Mouse (Mus musculus): Measurements from ENCODE around the gene Hmg20b. TPM values are rescaled to one million over a fixed set of nuclear protein-coding genes. Genes with fewer than 3 reads are reported as not detected.

The Hmg20b gene
- total RNA-seq, 1 experiment = 43.5 TPM

DNA sequence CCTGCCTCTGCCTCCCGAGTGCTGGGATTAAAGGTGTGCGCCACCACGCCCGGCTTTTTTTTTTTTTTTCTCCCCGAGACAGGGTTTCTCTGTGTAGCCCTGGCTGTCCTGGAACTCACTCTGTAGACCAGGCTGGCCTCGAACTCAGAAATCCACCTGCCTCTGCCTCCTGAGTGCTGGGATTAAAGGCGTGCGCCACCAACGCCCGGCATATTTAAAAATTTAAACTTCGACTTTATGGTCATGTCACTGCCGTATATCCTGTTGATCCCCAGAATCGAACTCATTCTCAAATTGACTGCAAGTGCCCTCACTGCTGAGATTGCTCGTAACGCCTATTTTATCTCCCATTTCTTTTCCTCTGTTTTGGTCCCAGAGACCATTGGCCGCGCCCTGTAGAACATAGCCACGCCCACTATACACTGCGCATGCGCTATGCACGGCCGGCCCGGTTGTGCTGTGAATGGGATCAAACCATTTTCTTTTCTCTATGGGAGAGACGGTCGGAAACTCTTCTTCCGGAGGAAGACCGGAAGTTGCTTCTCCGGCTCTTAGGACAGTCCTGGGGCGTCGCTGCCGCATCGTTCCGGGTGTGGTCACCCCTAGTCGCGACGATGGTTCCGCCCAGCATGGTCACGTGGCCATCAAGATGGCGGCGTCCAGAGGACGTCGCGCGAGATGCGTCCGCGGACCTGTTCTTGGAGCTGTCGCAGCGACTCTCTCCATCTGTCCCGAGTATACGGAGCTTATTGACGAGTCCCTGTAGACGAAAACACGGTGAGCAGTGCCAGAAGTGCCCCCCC, 33.7 kb upstream of the Hmg20b start, which contains the start of the genes Dohh and Gm48551:
Gene Dohh, plus strand, starts transcription at position 627 of the 803 bp plus-strand sequence.
Gene Gm48551, plus strand, starts transcription at position 665 of the 803 bp plus-strand sequence.
- peak; percentile 96 for DNase-seq (ENCODE audit: low read depth, low spot score)
- peaks cover 34% of the 10 kb centered on the region for H3K36me3 ChIP-seq (ENCODE audit: control insufficient read depth, insufficient read depth, low read length, poor library complexity, severe bottlenecking)
- in situ Hi-C loops (cut with MboI; ENCODE audit: low sequenced_read_pairs in 2 of 2, unreplicated experiment in 2 of 2) = no loop called here
- peak within 1 kb of the TSS; percentile 77 to 86 for H3K4me3 ChIP-seq (ENCODE audit: insufficient read depth in 1 of 2, low read depth in 1 of 2, low read length in 2 of 2, poor library complexity in 1 of 2, severe bottlenecking in 1 of 2)
- H3K9ac ChIP-seq (ENCODE audit: insufficient read depth, low read depth, low read length, poor library complexity, severe bottlenecking) = peak within 1 kb of the TSS; percentile 93
- H3K4me1 ChIP-seq (ENCODE audit: control insufficient read depth in 2 of 2, insufficient read depth in 2 of 2, low read length in 2 of 2, poor library complexity in 1 of 2) = peaks cover 0 to 5% of the 10 kb centered on the region in 2 experiments; a peak in 1 of 4 replicates
- no peak for TF ChIP-seq MAFK (IDR thresholded peaks at IDR 0.05; ENCODE audit: insufficient read depth, low read depth, low read length)
- peak; percentile 92 for TF ChIP-seq CHD2 (IDR thresholded peaks at IDR 0.05; ENCODE audit: low read depth, low read length)
- TF ChIP-seq ZNF384 (IDR thresholded peaks at IDR 0.05; ENCODE audit: low read depth, low read length) = no peak
- no peak for TF ChIP-seq ZC3H11A (IDR thresholded peaks at IDR 0.05; ENCODE audit: borderline replicate concordance, low read depth, low read length)
- TF ChIP-seq HCFC1 (IDR thresholded peaks at IDR 0.05; ENCODE audit: borderline replicate concordance, insufficient read depth, low read length) = peak; percentile 86
- H3K9me3 ChIP-seq (ENCODE audit: control insufficient read depth, insufficient read depth, low read depth, low read length) = no peaks in the 10 kb centered on the region
- peak within 1 kb of the TSS; percentile 73 for H3K27ac ChIP-seq (ENCODE audit: insufficient read depth, low read depth, low read length, poor library complexity, severe bottlenecking)

- TF ChIP-seq MAFK (IDR thresholded peaks at IDR 0.05; ENCODE audit: insufficient read depth, low read depth, low read length) (no peak), ZC3H11A (IDR thresholded peaks at IDR 0.05; ENCODE audit: borderline replicate concordance, low read depth, low read length) (no peak), HCFC1 (IDR thresholded peaks at IDR 0.05; ENCODE audit: borderline replicate concordance, insufficient read depth, low read length) (no peak), ZNF384 (IDR thresholded peaks at IDR 0.05; ENCODE audit: low read depth, low read length) (no peak), CHD2 (IDR thresholded peaks at IDR 0.05; ENCODE audit: low read depth, low read length) (no peak)
- no peak for DNase-seq (ENCODE audit: low read depth, low spot score)
- Histone ChIP-seq H3K9ac (ENCODE audit: insufficient read depth, low read depth, low read length, poor library complexity, severe bottlenecking) (no peak overlapping the region), H3K4me3 (ENCODE audit: insufficient read depth in 1 of 2, low read depth in 1 of 2, low read length in 2 of 2, poor library complexity in 1 of 2, severe bottlenecking in 1 of 2) (no peak overlapping the region), H3K9me3 (ENCODE audit: control insufficient read depth, insufficient read depth, low read depth, low read length) (no peaks in the 10 kb centered on the region), H3K4me1 (ENCODE audit: control insufficient read depth in 2 of 2, insufficient read depth in 2 of 2, low read length in 2 of 2, poor library complexity in 1 of 2) (peaks cover 0 to 8% of the 10 kb centered on the region in 2 experiments; a peak in 1 of 4 replicates), H3K27ac (ENCODE audit: insufficient read depth, low read depth, low read length, poor library complexity, severe bottlenecking) (no peak overlapping the region), H3K36me3 (ENCODE audit: control insufficient read depth, insufficient read depth, low read length, poor library complexity, severe bottlenecking) (peaks cover 15% of the 10 kb centered on the region)
- in situ Hi-C loops (cut with MboI; ENCODE audit: low sequenced_read_pairs in 2 of 2, unreplicated experiment in 2 of 2) = no loop called here
Observed at GRCm38 (mm10) chr10:81382039-81382438, 31.8 kb upstream of the Hmg20b start.

- H3K9me3 ChIP-seq (ENCODE audit: control insufficient read depth, insufficient read depth, low read depth, low read length) = no peaks in the 10 kb centered on the region
- in situ Hi-C loops (cut with MboI; ENCODE audit: low sequenced_read_pairs in 2 of 2, unreplicated experiment in 2 of 2) = no loop called here
- TF ChIP-seq ZC3H11A (IDR thresholded peaks at IDR 0.05; ENCODE audit: borderline replicate concordance, low read depth, low read length) = no peak
- no peak for TF ChIP-seq MAFK (IDR thresholded peaks at IDR 0.05; ENCODE audit: insufficient read depth, low read depth, low read length)
- TF ChIP-seq ZNF384 (IDR thresholded peaks at IDR 0.05; ENCODE audit: low read depth, low read length) = no peak
- no peak for TF ChIP-seq CHD2 (IDR thresholded peaks at IDR 0.05; ENCODE audit: low read depth, low read length)
- no peak for TF ChIP-seq HCFC1 (IDR thresholded peaks at IDR 0.05; ENCODE audit: borderline replicate concordance, insufficient read depth, low read length)
- no peak for DNase-seq (ENCODE audit: low read depth, low spot score)
- H3K27ac ChIP-seq (ENCODE audit: insufficient read depth, low read depth, low read length, poor library complexity, severe bottlenecking) = no peak overlapping the region
- H3K9ac ChIP-seq (ENCODE audit: insufficient read depth, low read depth, low read length, poor library complexity, severe bottlenecking) = no peak overlapping the region
- no peak overlapping the region for H3K4me3 ChIP-seq (ENCODE audit: insufficient read depth in 1 of 2, low read depth in 1 of 2, low read length in 2 of 2, poor library complexity in 1 of 2, severe bottlenecking in 1 of 2)
- peaks cover 6% of the 10 kb centered on the region in 2 experiments; a peak in 2 of 4 replicates for H3K4me1 ChIP-seq (ENCODE audit: control insufficient read depth in 2 of 2, insufficient read depth in 2 of 2, low read length in 2 of 2, poor library complexity in 1 of 2)
- peaks cover 7% of the 10 kb centered on the region; the same call in 1 of the 2 replicates for H3K36me3 ChIP-seq (ENCODE audit: control insufficient read depth, insufficient read depth, low read length, poor library complexity, severe bottlenecking)
Observed at GRCm38 (mm10) chr10:81379809-81380378, 29.6 kb upstream of the Hmg20b start.

GRCm38 (mm10) chr10:81379183-81379553, 28.9 kb upstream of the Hmg20b start:
- TF ChIP-seq MAFK (IDR thresholded peaks at IDR 0.05; ENCODE audit: insufficient read depth, low read depth, low read length) = no peak
- TF ChIP-seq HCFC1 (IDR thresholded peaks at IDR 0.05; ENCODE audit: borderline replicate concordance, insufficient read depth, low read length) = no peak
- no peak for TF ChIP-seq CHD2 (IDR thresholded peaks at IDR 0.05; ENCODE audit: low read depth, low read length)
- TF ChIP-seq ZNF384 (IDR thresholded peaks at IDR 0.05; ENCODE audit: low read depth, low read length) = no peak
- in situ Hi-C loops (cut with MboI; ENCODE audit: low sequenced_read_pairs in 2 of 2, unreplicated experiment in 2 of 2) = no loop called here
- DNase-seq (ENCODE audit: low read depth, low spot score) = no peak

More at GRCm38 (mm10) chr10:81379183-81379553, 28.9 kb upstream of the Hmg20b start:
- peak overlapping the region; percentile 33 for H3K27ac ChIP-seq (ENCODE audit: insufficient read depth, low read depth, low read length, poor library complexity, severe bottlenecking)
- H3K4me3 ChIP-seq (ENCODE audit: insufficient read depth in 1 of 2, low read depth in 1 of 2, low read length in 2 of 2, poor library complexity in 1 of 2, severe bottlenecking in 1 of 2) = peak overlapping the region; percentile 57 to 68
- H3K36me3 ChIP-seq (ENCODE audit: control insufficient read depth, insufficient read depth, low read length, poor library complexity, severe bottlenecking) = peaks cover 11% of the 10 kb centered on the region; the same call in 1 of the 2 replicates
- no peaks in the 10 kb centered on the region for H3K9me3 ChIP-seq (ENCODE audit: control insufficient read depth, insufficient read depth, low read depth, low read length)
- H3K9ac ChIP-seq (ENCODE audit: insufficient read depth, low read depth, low read length, poor library complexity, severe bottlenecking) = peak overlapping the region; percentile 70
- peaks cover 6% of the 10 kb centered on the region in 2 experiments; a peak in 2 of 4 replicates for H3K4me1 ChIP-seq (ENCODE audit: control insufficient read depth in 2 of 2, insufficient read depth in 2 of 2, low read length in 2 of 2, poor library complexity in 1 of 2)
